Mouse (Mus musculus): ENCODE measurements at regions not wholly inside any gene's neighbourhood (a gene's known extent, or its start where the extent isn't known, plus 50 kb on each side); places are given as distances from the start of the nearest gene placed in this dataset.

DNA sequence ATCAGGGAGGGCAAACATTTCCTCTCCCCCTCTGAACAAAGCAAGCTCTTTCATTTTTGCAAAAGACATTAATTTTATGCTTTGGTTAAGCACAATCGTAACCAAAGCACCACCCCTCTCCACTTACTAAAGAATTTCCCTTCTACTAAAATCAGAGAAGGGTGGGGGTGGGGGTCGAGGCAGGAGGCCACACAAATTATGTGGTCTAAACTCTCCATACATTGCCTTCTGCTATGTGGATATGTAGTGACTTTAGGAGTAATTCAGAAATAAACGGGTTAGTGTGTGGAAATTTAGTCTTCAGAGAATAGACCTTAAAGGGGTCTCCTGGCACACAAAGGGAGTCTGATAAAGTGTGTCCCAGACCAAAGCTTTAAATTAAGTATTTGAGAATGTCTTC is 204.1 kb upstream of the Sfrp2 start:
- TF ChIP-seq CTCF (IDR thresholded peaks at IDR 0.05; ENCODE audit: borderline replicate concordance, control insufficient read depth, extremely low read depth, insufficient read depth, low read length, poor library complexity) (no peak), POLR2A (IDR thresholded peaks at IDR 0.05; ENCODE audit: control insufficient read depth, extremely low read depth, insufficient read depth, low read length, poor library complexity) (no peak)
